Mouse (Mus musculus) forebrain, embryonic 11.5 days (tissue): ENCODE data around the gene Col4a2. TPM values are rescaled to one million over a fixed set of nuclear protein-coding genes. Genes with fewer than 3 reads are reported as not detected.

ENCODE experiments used
- ATAC-seq: fragments of 200-750 bp; cut with Nextera tagmentation; replicated peaks from 2 replicates; pipeline ENCODE4 v1.8.0; 2017; ENCODE audit warnings: moderate TSS enrichment; ENCODE audit not compliant: low FRiP score
- DNase-seq: peaks from one replicate; pipeline ENCODE4 v3.0.0-alpha.2; 2017; ENCODE audit warnings: low spot score
- H3K27ac ChIP-seq: fragments of 300-500 bp; sonication (generic); 2 replicates; pipeline ENCODE4 v1.5.1; 2014; ENCODE audit warnings: low read depth, low read length
- H3K27me3 ChIP-seq: fragments of 300-500 bp; sonication (generic); 2 replicates; pipeline ENCODE4 v1.6.1; 2014; ENCODE audit warnings: mild to moderate bottlenecking, low read length, mixed read lengths; ENCODE audit not compliant: control insufficient read depth, insufficient read depth
- H3K36me3 ChIP-seq: fragments of 300-500 bp; sonication (generic); 2 replicates; pipeline ENCODE4 v1.6.1; 2014; ENCODE audit warnings: mild to moderate bottlenecking, low read length, moderate library complexity, mixed read lengths; ENCODE audit not compliant: control insufficient read depth, insufficient read depth
- H3K4me1 ChIP-seq: fragments of 300-500 bp; sonication (generic); replicated peaks from 2 replicates; pipeline ENCODE4 v1.6.1; 2014; ENCODE audit warnings: low read length, mixed read lengths; ENCODE audit not compliant: control insufficient read depth, insufficient read depth
- H3K4me2 ChIP-seq: fragments of 300-500 bp; sonication (generic); 2 replicates; pipeline ENCODE4 v1.6.1; 2014; ENCODE audit warnings: low read depth, mild to moderate bottlenecking, low read length, moderate library complexity, mixed read lengths; ENCODE audit not compliant: severe bottlenecking
- H3K4me3 ChIP-seq: fragments of 300-500 bp; sonication (generic); 2 replicates; pipeline ENCODE4 v1.5.1; 2014; ENCODE audit warnings: low read depth, low read length
- H3K9ac ChIP-seq: fragments of 300-500 bp; sonication (generic); 2 replicates; pipeline ENCODE4 v1.6.1; 2014; ENCODE audit warnings: low read length
- H3K9me3 ChIP-seq: fragments of 300-500 bp; sonication (generic); 2 replicates; pipeline ENCODE4 v1.6.1; 2016; ENCODE audit warnings: low read length, mixed read lengths; ENCODE audit not compliant: control insufficient read depth
- WGBS: fragments of 180-500 bp; shearing (Covaris S2); extraction: QIAGEN DNeasy Blood & Tissue Kit; methylation state at CpG from one replicate; pipeline ENCODE4 v1.1.7; 2014; 5-methylcytosine and 5-hydroxymethylcytosine counted together
- polyA plus RNA-seq: library from polyadenylated mRNA; unstranded; fragments of >200 nt; fragmentation: Nextera tagmentation; extraction: Ambion mirVana; gene quantifications from 2 replicates; pipeline ENCODE4 v1.2.1, GENCODE M21; 2014

Gene Col4a2
- polyA plus RNA-seq, 1 experiment from 2014 or later = 45.4 TPM

DNA sequence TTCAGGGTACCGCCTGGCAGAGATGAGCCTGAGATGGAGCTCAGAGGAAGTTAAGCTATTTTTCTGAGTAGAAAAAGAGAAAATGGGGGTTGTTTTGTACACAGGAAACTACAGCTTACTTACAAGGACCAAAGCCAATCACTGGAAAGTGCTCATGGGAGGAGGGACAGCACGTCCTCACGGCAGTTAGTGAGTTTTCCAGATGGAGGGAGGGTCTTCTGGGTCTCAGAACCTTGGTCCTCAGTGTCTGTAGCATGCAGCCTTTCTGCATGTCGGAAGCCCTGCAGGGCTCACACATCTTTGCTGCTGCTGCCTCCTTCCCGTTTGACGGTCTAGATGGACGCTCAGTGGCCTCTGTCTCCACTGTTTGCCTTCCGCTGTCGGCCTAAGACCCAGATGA, 25.9 kb downstream of the Col4a2 start:
- Histone ChIP-seq H3K36me3 (no peaks in the 10 kb centered on the region), H3K27me3 (no peaks in the 10 kb centered on the region), H3K4me3 (no peak overlapping the region), H3K9ac (no peak overlapping the region), H3K27ac (no peak overlapping the region), H3K4me1 (no peaks in the 10 kb centered on the region), H3K9me3 (no peaks in the 10 kb centered on the region), H3K4me2 (no peak overlapping the region)
- DNase-seq (no peak), ATAC-seq (no peak)
- 93% methylated on average over 9 of the region's 9 CpGs for WGBS

GRCm38 (mm10) chr8:11340310-11341110, 27.9 kb downstream of the Col4a2 start:
- WGBS = 87% methylated on average over 12 of the region's 12 CpGs
- no peak for DNase-seq

DNA sequence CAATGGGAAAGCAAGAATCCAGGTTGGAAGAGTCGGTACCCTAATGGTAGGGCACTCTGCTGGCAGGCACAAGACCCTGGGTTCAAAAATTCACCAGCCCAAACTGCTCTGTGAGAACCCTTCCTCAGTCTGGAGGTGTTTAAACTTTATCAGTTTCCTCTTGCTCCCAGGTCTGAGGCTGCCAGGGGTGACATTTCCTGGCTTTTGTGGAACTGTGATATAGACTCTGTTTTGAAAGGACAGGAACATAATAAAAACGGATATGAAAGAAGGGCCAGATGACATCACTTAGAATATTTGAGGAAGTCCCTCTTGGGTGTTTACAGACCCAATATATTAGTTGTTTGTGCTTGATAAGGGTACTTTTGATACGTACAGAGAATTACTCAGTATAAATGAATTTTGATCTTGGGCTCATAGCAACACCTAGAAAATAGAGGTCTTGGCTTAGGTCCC, 28.5 kb downstream of the Col4a2 start:
- no peak for ATAC-seq
- Histone ChIP-seq H3K4me2 (no peak overlapping the region), H3K36me3 (no peaks in the 10 kb centered on the region), H3K4me1 (no peaks in the 10 kb centered on the region), H3K9ac (no peak overlapping the region), H3K27ac (no peak overlapping the region), H3K4me3 (no peak overlapping the region), H3K9me3 (no peaks in the 10 kb centered on the region), H3K27me3 (no peaks in the 10 kb centered on the region)
- 88% methylated on average over 3 of the region's 3 CpGs for WGBS
- DNase-seq = no peak

More at GRCm38 (mm10) chr8:11340310-11341110, 27.9 kb downstream of the Col4a2 start:
- Histone ChIP-seq H3K27me3 (no peaks in the 10 kb centered on the region), H3K4me3 (no peak overlapping the region), H3K27ac (no peak overlapping the region), H3K9me3 (no peaks in the 10 kb centered on the region), H3K36me3 (no peaks in the 10 kb centered on the region), H3K4me2 (no peak overlapping the region), H3K4me1 (no peaks in the 10 kb centered on the region), H3K9ac (no peak overlapping the region)
- no peak for ATAC-seq

DNA sequence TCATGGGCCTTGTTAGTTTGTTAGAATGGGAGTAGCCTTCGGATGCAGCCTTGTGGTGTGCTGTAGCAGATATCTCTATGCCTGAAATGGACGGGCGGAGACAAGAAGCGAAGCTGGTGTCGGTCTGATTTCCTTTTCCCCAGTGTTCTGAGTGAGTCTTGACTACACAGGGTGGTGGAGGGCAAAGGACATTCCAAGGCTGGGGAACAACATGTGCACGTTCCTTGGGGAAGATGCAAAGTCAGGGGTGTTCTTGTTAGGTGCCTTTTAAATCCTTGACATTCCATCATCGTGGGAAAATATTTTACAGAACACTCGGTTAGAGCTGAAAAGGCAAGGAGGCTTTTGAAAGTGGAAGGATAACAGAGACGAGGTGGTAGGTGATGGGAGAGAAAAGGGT, 31.9 kb downstream of the Col4a2 start:
- no peak for ATAC-seq
- Histone ChIP-seq H3K27ac (no peak overlapping the region), H3K4me1 (no peaks in the 10 kb centered on the region), H3K4me2 (no peak overlapping the region), H3K9me3 (no peaks in the 10 kb centered on the region), H3K36me3 (no peaks in the 10 kb centered on the region), H3K4me3 (no peak overlapping the region), H3K9ac (no peak overlapping the region), H3K27me3 (no peaks in the 10 kb centered on the region)
- DNase-seq = no peak
- WGBS = 89% methylated on average over 9 of the region's 9 CpGs

- Histone ChIP-seq H3K4me2 (no peak overlapping the region), H3K9ac (no peak overlapping the region), H3K4me1 (no peaks in the 10 kb centered on the region), H3K4me3 (no peak overlapping the region), H3K27me3 (no peaks in the 10 kb centered on the region), H3K27ac (no peak overlapping the region), H3K9me3 (no peaks in the 10 kb centered on the region), H3K36me3 (no peaks in the 10 kb centered on the region)
- DNase-seq = no peak
- WGBS = 89% methylated on average over 10 of the region's 10 CpGs
- no peak for ATAC-seq
Measured at GRCm38 (mm10) chr8:11346225-11346624, 33.6 kb downstream of the Col4a2 start.

DNA sequence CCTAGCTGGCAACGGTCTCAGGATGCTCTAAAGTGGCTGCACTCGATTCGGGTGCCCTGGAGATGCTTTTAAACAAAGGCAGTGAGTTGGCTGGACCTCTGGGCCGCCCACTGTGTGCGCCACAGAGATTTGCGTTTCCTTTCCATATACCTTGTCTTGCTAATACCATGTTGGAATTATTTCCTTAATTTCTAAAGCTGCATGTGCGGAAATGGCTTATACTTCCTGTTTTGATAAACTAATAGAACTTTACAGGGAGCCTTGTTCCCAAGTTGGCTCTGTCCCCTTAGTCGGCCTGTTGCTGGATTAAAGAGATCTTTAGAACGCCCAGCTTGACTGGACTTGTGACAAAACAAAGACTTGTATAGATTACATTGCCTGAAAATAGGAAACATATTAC, 35.1 kb downstream of the Col4a2 start:
- Histone ChIP-seq H3K9ac (no peak overlapping the region), H3K27ac (no peak overlapping the region)

GRCm38 (mm10) chr8:11348622-11349021, 36.0 kb downstream of the Col4a2 start:
- Histone ChIP-seq H3K36me3 (no peaks in the 10 kb centered on the region), H3K4me3 (no peak overlapping the region), H3K9ac (no peak overlapping the region), H3K4me1 (no peaks in the 10 kb centered on the region), H3K9me3 (no peaks in the 10 kb centered on the region), H3K27ac (no peak overlapping the region), H3K4me2 (no peak overlapping the region), H3K27me3 (no peaks in the 10 kb centered on the region)
- ATAC-seq (no peak), DNase-seq (no peak)
- 89% methylated on average over 11 of the region's 11 CpGs for WGBS

More for the DNA sequence above, 35.1 kb downstream of the Col4a2 start:
- no peak for ATAC-seq
- DNase-seq = no peak
- Histone ChIP-seq H3K4me1 (no peaks in the 10 kb centered on the region), H3K27me3 (no peaks in the 10 kb centered on the region), H3K36me3 (no peaks in the 10 kb centered on the region), H3K9me3 (no peaks in the 10 kb centered on the region), H3K4me3 (no peak overlapping the region), H3K4me2 (no peak overlapping the region)
- 85% methylated on average over 9 of the region's 9 CpGs for WGBS

- Histone ChIP-seq H3K4me1 (no peaks in the 10 kb centered on the region), H3K4me3 (no peak overlapping the region), H3K36me3 (no peaks in the 10 kb centered on the region), H3K27me3 (no peaks in the 10 kb centered on the region), H3K27ac (no peak overlapping the region), H3K9me3 (no peaks in the 10 kb centered on the region), H3K4me2 (no peak overlapping the region), H3K9ac (no peak overlapping the region)
- WGBS = 90% methylated on average over 6 of the region's 6 CpGs
- ATAC-seq = no peak
- no peak for DNase-seq
Measured at GRCm38 (mm10) chr8:11351355-11351754, 38.8 kb downstream of the Col4a2 start.

DNA sequence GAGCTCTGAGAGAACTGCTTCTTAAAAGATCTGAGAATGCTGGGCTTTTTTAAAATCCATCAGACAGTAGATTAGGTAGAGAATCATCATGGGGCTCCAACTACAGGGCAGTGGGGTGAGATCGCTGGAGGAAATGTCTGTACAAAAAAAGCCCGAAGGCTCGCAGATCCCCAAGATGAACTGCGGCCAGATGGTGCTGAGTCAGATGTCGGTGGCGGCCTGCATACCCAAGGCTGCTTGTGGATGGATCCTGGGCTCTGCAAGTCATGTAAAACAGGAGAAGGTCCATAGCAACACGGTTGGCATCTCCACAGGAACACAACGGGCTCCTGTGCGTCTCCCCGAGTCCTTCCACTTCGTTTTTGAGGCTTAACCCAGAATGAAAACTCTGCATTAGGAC, 39.9 kb downstream of the Col4a2 start:
- 91% methylated on average over 11 of the region's 11 CpGs for WGBS
- H3K4me1 ChIP-seq = no peaks in the 10 kb centered on the region
- no peak overlapping the region for H3K27ac ChIP-seq
- H3K4me2 ChIP-seq = no peak overlapping the region
- no peak for DNase-seq
- H3K27me3 ChIP-seq = no peaks in the 10 kb centered on the region
- H3K4me3 ChIP-seq = no peak overlapping the region
- H3K9me3 ChIP-seq = no peaks in the 10 kb centered on the region
- H3K9ac ChIP-seq = no peak overlapping the region
- no peaks in the 10 kb centered on the region for H3K36me3 ChIP-seq
- ATAC-seq = no peak
